Mouse (Mus musculus) stomach, embryonic 14.5 days (tissue): ENCODE results near the gene Slc25a36. TPM values are rescaled to one million over a fixed set of nuclear protein-coding genes. Genes with fewer than 3 reads are reported as not detected.

ENCODE experiments used
- ATAC-seq: fragments of 200-750 bp; cut with Nextera tagmentation; 2 replicates; pipeline ENCODE4 v1.8.0; 2017; ENCODE audit warnings: low read depth, moderate TSS enrichment; ENCODE audit not compliant: insufficient number of reproducible peaks, insufficient read depth, low FRiP score
- H3K27ac ChIP-seq: fragments of 300-500 bp; sonication (generic); 2 replicates; pipeline ENCODE4 v1.5.1; 2014; ENCODE audit warnings: mild to moderate bottlenecking, low read length, moderate library complexity, mixed read lengths
- H3K27me3 ChIP-seq: fragments of 300-500 bp; sonication (generic); 2 replicates; pipeline ENCODE4 v1.6.1; 2014; ENCODE audit warnings: low read length, control low read depth, mixed read lengths; ENCODE audit not compliant: control insufficient read depth, insufficient read depth
- H3K36me3 ChIP-seq: fragments of 300-500 bp; sonication (generic); 2 replicates; pipeline ENCODE4 v1.6.1; 2014; ENCODE audit warnings: mild to moderate bottlenecking, control low read depth, low read length, moderate library complexity, mixed read lengths; ENCODE audit not compliant: control insufficient read depth, insufficient read depth
- H3K4me1 ChIP-seq: fragments of 300-500 bp; sonication (generic); 2 replicates; pipeline ENCODE4 v1.6.1; 2014; ENCODE audit warnings: low read length, control low read depth, mixed read lengths; ENCODE audit not compliant: control insufficient read depth, insufficient read depth
- H3K4me2 ChIP-seq: fragments of 300-500 bp; sonication (generic); replicated peaks from 2 replicates; pipeline ENCODE4 v1.6.1; 2014; ENCODE audit warnings: low read depth, low read length, control low read depth
- H3K4me3 ChIP-seq: fragments of 300-500 bp; sonication (generic); 2 replicates; pipeline ENCODE4 v1.5.1; 2014; ENCODE audit warnings: low read depth, low read length, control low read depth
- H3K9ac ChIP-seq: fragments of 300-500 bp; sonication (generic); replicated peaks from 2 replicates; pipeline ENCODE4 v1.6.1; 2014; ENCODE audit warnings: low read depth, mild to moderate bottlenecking, control low read depth, low read length, moderate library complexity, mixed read lengths
- H3K9me3 ChIP-seq: fragments of 300-500 bp; sonication (generic); 2 replicates; pipeline ENCODE4 v1.6.1; 2016; ENCODE audit warnings: low read depth, low read length, control low read depth; ENCODE audit not compliant: control insufficient read depth
- WGBS: fragments of 180-500 bp; shearing (Covaris S2); extraction: QIAGEN DNeasy Blood & Tissue Kit; methylation state at CpG from one replicate; pipeline ENCODE4 v1.1.7; 2014; 5-methylcytosine and 5-hydroxymethylcytosine counted together
- polyA plus RNA-seq: library from polyadenylated mRNA; unstranded; fragments of >200 nt; fragmentation: Nextera tagmentation; extraction: Ambion mirVana; gene quantifications from 2 replicates; pipeline ENCODE4 v1.2.1, GENCODE M21; 2014

Gene Slc25a36
- 137 and 143 TPM in 2 replicates for polyA plus RNA-seq

- peak within 1 kb of the TSS; percentile 42 for H3K4me2 ChIP-seq
- H3K9ac ChIP-seq = peak within 1 kb of the TSS; percentile 98
- peak within 1 kb of the TSS; percentile 92 for H3K4me3 ChIP-seq
- WGBS = 2% methylated on average over 75 of the region's 91 CpGs
- H3K27ac ChIP-seq = peak within 1 kb of the TSS; percentile 90
- no peaks in the 10 kb centered on the region for H3K36me3 ChIP-seq
- ATAC-seq = peak; percentile 99
- H3K4me1 ChIP-seq = peaks cover 9% of the 10 kb centered on the region; the same call in 1 of the 2 replicates
- H3K9me3 ChIP-seq = no peaks in the 10 kb centered on the region
- H3K27me3 ChIP-seq = no peaks in the 10 kb centered on the region
Observed at GRCm38 (mm10) chr9:97110571-97111390, at the start of gene Slc25a36. Gene Slc25a36, minus strand, starts transcription at chr9:97111157.

GRCm38 (mm10) chr9:97158412-97158811 lies 47.5 kb upstream of the Slc25a36 start:
- Histone ChIP-seq H3K4me1 (no peaks in the 10 kb centered on the region), H3K9me3 (no peaks in the 10 kb centered on the region), H3K36me3 (no peaks in the 10 kb centered on the region), H3K27ac (no peak overlapping the region), H3K27me3 (no peaks in the 10 kb centered on the region), H3K9ac (no peak overlapping the region), H3K4me2 (no peak overlapping the region), H3K4me3 (no peak overlapping the region)
- 60% methylated on average over 3 of the region's 3 CpGs for WGBS
- ATAC-seq = no peak

- H3K4me3 ChIP-seq = no peak overlapping the region
- no peaks in the 10 kb centered on the region for H3K36me3 ChIP-seq
- H3K27me3 ChIP-seq = no peaks in the 10 kb centered on the region
- 22% methylated on average over 3 of the region's 3 CpGs for WGBS
- H3K9me3 ChIP-seq = no peaks in the 10 kb centered on the region
- no peak overlapping the region for H3K9ac ChIP-seq
- 0 out of 2 replicates have a peak, but pooled peaks have one; percentile 23 for ATAC-seq
- no peaks in the 10 kb centered on the region for H3K4me1 ChIP-seq
- H3K27ac ChIP-seq = no peak overlapping the region
- H3K4me2 ChIP-seq = no peak overlapping the region
Observed at GRCm38 (mm10) chr9:97155981-97156380, 45.0 kb upstream of the Slc25a36 start.

- no peak overlapping the region for H3K4me2 ChIP-seq
- 85% methylated on average over 4 of the region's 4 CpGs for WGBS
- H3K9me3 ChIP-seq = no peaks in the 10 kb centered on the region
- no peak overlapping the region for H3K9ac ChIP-seq
- no peaks in the 10 kb centered on the region for H3K36me3 ChIP-seq
- no peak overlapping the region for H3K4me3 ChIP-seq
- H3K27me3 ChIP-seq = no peaks in the 10 kb centered on the region
- no peak for ATAC-seq
- no peak overlapping the region for H3K27ac ChIP-seq
- no peaks in the 10 kb centered on the region for H3K4me1 ChIP-seq
Observed at GRCm38 (mm10) chr9:97154956-97155355, 44.0 kb upstream of the Slc25a36 start.

GRCm38 (mm10) chr9:97153006-97153405 lies 42.0 kb upstream of the Slc25a36 start:
- Histone ChIP-seq H3K4me3 (no peak overlapping the region), H3K4me2 (no peak overlapping the region), H3K9ac (no peak overlapping the region), H3K36me3 (no peaks in the 10 kb centered on the region), H3K27me3 (no peaks in the 10 kb centered on the region), H3K4me1 (no peaks in the 10 kb centered on the region), H3K9me3 (no peaks in the 10 kb centered on the region), H3K27ac (no peak overlapping the region)
- WGBS = 82% methylated on average over 3 of the region's 3 CpGs
- ATAC-seq = no peak

- no peaks in the 10 kb centered on the region for H3K36me3 ChIP-seq
- no peaks in the 10 kb centered on the region for H3K4me1 ChIP-seq
- ATAC-seq = peak; percentile 58; the same call in 1 of the 2 replicates
- no peak overlapping the region for H3K4me3 ChIP-seq
- no peak overlapping the region for H3K4me2 ChIP-seq
- WGBS = 49% methylated on average over 2 of the region's 2 CpGs
- H3K27ac ChIP-seq = no peak overlapping the region
- no peaks in the 10 kb centered on the region for H3K27me3 ChIP-seq
- no peaks in the 10 kb centered on the region for H3K9me3 ChIP-seq
- H3K9ac ChIP-seq = no peak overlapping the region
Observed at GRCm38 (mm10) chr9:97147270-97147669, 36.3 kb upstream of the Slc25a36 start.

GRCm38 (mm10) chr9:97145351-97145750 lies 34.4 kb upstream of the Slc25a36 start:
- Histone ChIP-seq H3K36me3 (no peaks in the 10 kb centered on the region), H3K4me3 (no peak overlapping the region), H3K4me2 (no peak overlapping the region), H3K27me3 (no peaks in the 10 kb centered on the region), H3K27ac (no peak overlapping the region), H3K9me3 (no peaks in the 10 kb centered on the region), H3K4me1 (no peaks in the 10 kb centered on the region), H3K9ac (no peak overlapping the region)
- no peak for ATAC-seq
- WGBS = 74% methylated on average over 6 of the region's 6 CpGs

GRCm38 (mm10) chr9:97143416-97143815 lies 32.5 kb upstream of the Slc25a36 start:
- 93% methylated on average over 5 of the region's 5 CpGs for WGBS
- Histone ChIP-seq H3K4me2 (no peak overlapping the region), H3K9me3 (no peaks in the 10 kb centered on the region), H3K4me3 (no peak overlapping the region), H3K27ac (no peak overlapping the region), H3K27me3 (no peaks in the 10 kb centered on the region), H3K4me1 (no peaks in the 10 kb centered on the region), H3K9ac (no peak overlapping the region), H3K36me3 (no peaks in the 10 kb centered on the region)
- ATAC-seq = no peak
